Mouse (Mus musculus) C2C12 (cell line): Measurements from ENCODE around the gene Sept4. TPM values are rescaled to one million over a fixed set of nuclear protein-coding genes. Genes with fewer than 3 reads are reported as not detected.

Experiments
- H3K27me3 ChIP-seq: one replicate; pipeline ENCODE4 v1.6.1; 2011; ENCODE audit not compliant: control insufficient read depth, insufficient read depth, insufficient read length
- H3K36me3 ChIP-seq: one replicate; pipeline ENCODE4 v1.6.1; 2011; ENCODE audit not compliant: control insufficient read depth, insufficient read depth
- H3K4me3 ChIP-seq: one replicate; pipeline ENCODE4 v1.5.1; 2011; ENCODE audit warnings: mild to moderate bottlenecking, control low read depth; ENCODE audit not compliant: poor library complexity, insufficient read depth, severe bottlenecking
- H3K79me2 ChIP-seq: one replicate; pipeline ENCODE4 v1.6.1; 2011; ENCODE audit not compliant: control insufficient read depth, insufficient read depth
- H3K79me3 ChIP-seq: one replicate; pipeline ENCODE4 v1.6.1; 2011; ENCODE audit warnings: low read depth, control low read depth
- H3ac ChIP-seq: one replicate; pipeline ENCODE3; 2011; ENCODE audit warnings: low read depth; ENCODE audit not compliant: control insufficient read depth, insufficient read length
- CEBPB ChIP-seq: IDR thresholded peaks from one replicate; pipeline ENCODE4 v1.6.1; 2011; ENCODE audit warnings: low read depth, mild to moderate bottlenecking, control low read depth, moderate library complexity
- CTCF ChIP-seq: IDR thresholded peaks from one replicate; pipeline ENCODE4 v1.5.1; 2011; ENCODE audit not compliant: control insufficient read depth, insufficient read depth, insufficient read length
- FOSL1 ChIP-seq: IDR thresholded peaks from one replicate; pipeline ENCODE4 v1.8.0; 2011; ENCODE audit warnings: mild to moderate bottlenecking, low read length; ENCODE audit not compliant: poor library complexity, insufficient read depth, severe bottlenecking
- MAX ChIP-seq: IDR thresholded peaks from one replicate; pipeline ENCODE4 v1.6.1; 2011; ENCODE audit warnings: mild to moderate bottlenecking, control low read depth
- MYOD1 ChIP-seq: IDR thresholded peaks from one replicate; pipeline ENCODE4 v1.6.1; 2011; ENCODE audit warnings: low read depth; ENCODE audit not compliant: control insufficient read depth, insufficient read length
- MYOG ChIP-seq: IDR thresholded peaks from one replicate; pipeline ENCODE4 v1.6.1; 2011; ENCODE audit not compliant: control insufficient read depth, insufficient read length; ENCODE audit errors: extremely low read depth
- USF1 ChIP-seq: IDR thresholded peaks from one replicate; pipeline ENCODE4 v1.6.1; 2011; ENCODE audit warnings: low read depth, mild to moderate bottlenecking, control low read depth, moderate library complexity
- polyA plus RNA-seq: library from polyadenylated mRNA; unstranded; fragments of >200 nt; fragmentation: generic; extraction: Trizol; gene quantifications from one replicate; pipeline ENCODE4 v1.2.1, GENCODE M21; 2012; ENCODE audit warnings: missing spikeins

Gene Sept4
- polyA plus RNA-seq, 1 experiment = 0.19 TPM

DNA sequence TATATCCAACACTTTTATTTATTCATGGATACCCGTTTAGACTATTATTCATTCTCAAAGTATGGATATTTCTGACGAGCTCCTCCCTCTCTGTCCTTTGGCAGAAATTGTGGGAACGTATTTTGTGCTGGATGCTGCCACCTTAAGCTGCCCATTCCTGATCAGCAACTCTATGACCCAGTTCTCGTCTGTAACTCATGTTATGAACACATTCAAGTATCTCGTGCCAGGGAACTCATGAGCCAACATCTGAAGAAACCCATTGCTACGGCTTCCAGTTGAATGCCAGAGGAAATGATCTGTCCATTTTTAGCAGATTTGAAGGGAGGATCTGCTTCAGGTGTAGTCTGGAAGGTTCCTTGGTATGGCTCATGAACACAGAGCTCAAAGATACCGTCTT is 45.3 kb downstream of the Sept4 start:
- H3K27me3 ChIP-seq = no peaks in the 10 kb centered on the region
- TF ChIP-seq MYOD1 = no peak
- no peak for TF ChIP-seq CEBPB
- TF ChIP-seq FOSL1 = no peak
- TF ChIP-seq MYOG = no peak
- no peak for TF ChIP-seq MAX
- H3K79me2 ChIP-seq = no peaks in the 10 kb centered on the region
- H3K79me3 ChIP-seq = no peaks in the 10 kb centered on the region
- peaks cover 88% of the 10 kb centered on the region for H3K36me3 ChIP-seq
- H3ac ChIP-seq = no peak overlapping the region
- no peak overlapping the region for H3K4me3 ChIP-seq

DNA sequence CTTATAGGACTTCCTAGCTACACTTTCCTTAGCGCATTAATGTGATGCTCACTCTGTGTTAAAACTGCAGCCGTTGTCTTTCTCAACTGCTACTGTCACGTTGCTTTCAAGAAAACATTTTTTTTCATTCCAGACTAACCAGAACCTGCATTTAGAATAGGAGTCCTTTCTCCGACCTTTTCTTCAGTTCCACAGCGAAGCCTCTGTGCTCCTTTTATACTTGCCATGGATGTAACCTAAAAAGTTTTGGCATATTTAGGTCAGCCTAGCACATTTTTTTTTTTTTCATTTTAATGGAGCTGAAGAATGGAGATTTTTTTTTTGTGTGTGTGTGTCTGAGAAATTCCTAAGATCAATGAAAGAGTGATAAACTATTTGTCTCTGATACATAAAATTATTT is 46.8 kb downstream of the Sept4 start:
- Histone ChIP-seq H3ac (no peak overlapping the region), H3K4me3 (no peak overlapping the region), H3K36me3 (peaks cover 78% of the 10 kb centered on the region), H3K79me3 (no peaks in the 10 kb centered on the region), H3K27me3 (no peaks in the 10 kb centered on the region), H3K79me2 (no peaks in the 10 kb centered on the region)
- TF ChIP-seq FOSL1 (no peak), USF1 (no peak), MYOG (no peak), CTCF (no peak), MYOD1 (no peak), MAX (no peak), CEBPB (no peak)

DNA sequence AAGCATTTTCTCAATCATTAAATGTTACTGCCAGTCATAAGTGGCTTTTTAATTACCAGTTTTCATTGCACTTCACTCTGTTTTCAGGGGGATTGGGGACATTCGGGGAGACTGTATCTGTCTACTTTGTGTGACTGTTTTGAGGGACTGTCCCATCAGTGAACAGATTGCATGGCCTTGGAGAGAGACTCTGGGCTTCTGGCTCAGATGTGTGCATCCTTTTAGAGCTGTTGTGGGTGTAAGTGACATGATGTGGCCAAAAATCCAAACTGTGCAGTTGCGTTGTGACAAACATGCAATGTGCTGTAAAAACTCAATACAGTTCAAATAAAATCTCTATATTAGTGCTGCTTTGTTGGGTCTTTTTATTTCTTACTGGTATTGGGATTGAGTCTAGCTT is 47.2 kb downstream of the Sept4 start:
- Histone ChIP-seq H3K4me3 (no peak overlapping the region), H3K79me3 (no peaks in the 10 kb centered on the region), H3ac (no peak overlapping the region), H3K27me3 (no peaks in the 10 kb centered on the region), H3K79me2 (no peaks in the 10 kb centered on the region), H3K36me3 (peaks cover 78% of the 10 kb centered on the region)
- TF ChIP-seq MYOG (no peak), FOSL1 (no peak), CTCF (no peak), MAX (no peak)

DNA sequence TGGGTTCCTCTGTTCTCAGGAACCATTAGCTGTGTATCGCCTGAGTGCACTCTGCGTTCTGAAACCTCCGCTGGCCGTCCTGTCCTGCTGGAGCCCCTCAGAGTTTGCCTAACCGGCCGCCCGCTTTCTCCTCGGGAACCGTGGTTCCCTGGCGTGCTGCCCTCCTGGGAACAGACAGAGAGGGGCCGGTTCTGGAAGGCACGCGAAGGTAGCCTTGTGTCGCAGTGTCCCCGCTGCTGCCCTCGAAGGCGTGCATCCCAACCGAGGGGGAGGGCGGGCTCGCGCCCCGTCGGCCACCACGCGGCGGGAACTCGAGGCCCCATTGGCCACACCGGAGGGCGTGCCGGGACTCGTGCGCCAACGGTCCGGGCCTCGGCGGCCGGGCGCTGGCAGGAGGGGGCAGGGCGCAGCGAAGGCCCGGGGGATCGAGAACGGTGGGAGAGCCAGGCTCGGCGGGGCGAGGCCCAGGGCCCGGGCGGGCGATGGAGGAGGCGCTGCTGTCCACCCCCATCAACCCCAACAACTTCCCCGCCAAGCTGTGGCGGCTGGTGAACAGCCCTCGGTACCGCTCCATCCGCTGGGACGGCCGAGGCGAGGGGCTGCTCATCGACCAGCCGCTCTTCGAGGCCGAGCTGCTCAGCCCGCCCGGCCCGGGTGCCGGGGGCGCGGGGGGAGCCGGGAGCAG is 48.2 kb downstream of the Sept4 start, which contains the start of gene Hsf5:
Gene Hsf5, plus strand, starts transcription at position 375 of the 685 bp plus-strand sequence.
- Histone ChIP-seq H3K36me3 (peaks cover 68% of the 10 kb centered on the region), H3K27me3 (no peaks in the 10 kb centered on the region), H3K4me3 (no peak within 1 kb of the TSS), H3ac (no peak within 1 kb of the TSS), H3K79me3 (no peaks in the 10 kb centered on the region), H3K79me2 (no peaks in the 10 kb centered on the region)
- TF ChIP-seq CEBPB = no peak
- no peak for TF ChIP-seq MAX
- no peak for TF ChIP-seq MYOD1
- no peak for TF ChIP-seq CTCF

DNA sequence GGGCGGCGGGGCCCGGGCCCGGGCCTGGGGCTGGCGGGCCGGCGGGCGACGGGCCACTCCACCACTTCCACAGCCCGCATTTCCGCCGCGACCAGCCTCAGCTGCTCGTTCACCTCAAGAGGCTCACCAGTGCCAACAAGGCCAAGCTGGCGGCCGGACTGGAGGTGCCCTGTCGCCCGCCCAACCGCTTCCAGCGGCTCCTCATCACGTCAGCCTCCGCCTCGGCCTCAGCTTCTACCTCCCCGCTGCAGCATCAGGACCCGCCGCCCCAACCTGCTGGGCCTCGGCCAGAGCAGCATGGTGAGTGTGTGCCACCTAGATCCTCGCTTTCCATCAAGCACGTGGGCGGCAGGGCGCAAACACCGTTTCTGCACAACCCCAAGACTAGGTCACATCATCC is 48.9 kb downstream of the Sept4 start:
- H3ac ChIP-seq = no peak overlapping the region
- TF ChIP-seq MYOD1 (no peak), MAX (no peak), FOSL1 (no peak), USF1 (no peak)
- no peak overlapping the region for H3K4me3 ChIP-seq
- H3K36me3 ChIP-seq = peaks cover 61% of the 10 kb centered on the region
- no peaks in the 10 kb centered on the region for H3K27me3 ChIP-seq
- no peaks in the 10 kb centered on the region for H3K79me3 ChIP-seq
- no peaks in the 10 kb centered on the region for H3K79me2 ChIP-seq

DNA sequence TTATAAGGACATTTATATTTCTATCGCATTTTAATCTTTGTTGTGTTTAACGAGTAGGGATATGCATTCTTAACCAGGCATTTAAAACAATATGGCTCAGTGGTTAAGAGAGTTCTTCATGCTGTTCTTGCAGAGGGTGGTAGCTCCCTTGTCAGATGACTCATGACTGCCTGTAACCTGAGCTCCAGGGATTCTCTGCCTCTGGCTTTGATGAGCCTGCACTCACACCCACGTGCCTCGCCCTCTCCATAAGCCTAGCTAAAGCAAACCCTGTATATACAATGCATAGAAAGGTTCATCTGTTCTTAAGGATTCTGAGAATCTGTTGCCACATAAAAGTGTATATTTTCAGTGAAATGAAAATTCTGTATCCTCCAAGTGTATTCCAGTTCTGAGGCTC is 54.5 kb downstream of the Sept4 start:
- TF ChIP-seq MAX (peak; percentile 89), CTCF (no peak), MYOG (no peak), CEBPB (no peak), MYOD1 (no peak), FOSL1 (peak; percentile 41), USF1 (peak; percentile 83)
- no peaks in the 10 kb centered on the region for H3K79me2 ChIP-seq
- H3K79me3 ChIP-seq = no peaks in the 10 kb centered on the region
- H3K27me3 ChIP-seq = no peaks in the 10 kb centered on the region
- H3K4me3 ChIP-seq = no peak overlapping the region
- H3K36me3 ChIP-seq = peaks cover 20% of the 10 kb centered on the region
- no peak overlapping the region for H3ac ChIP-seq
